Mouse (Mus musculus) C2C12 (cell line): ENCODE results near the gene Zfp831.

Experiments
- CTCF ChIP-seq: IDR thresholded peaks from one replicate; pipeline ENCODE4 v1.5.1; 2011; ENCODE audit not compliant: control insufficient read depth, insufficient read depth, insufficient read length
- FOSL1 ChIP-seq: IDR thresholded peaks from one replicate; pipeline ENCODE4 v1.8.0; 2011; ENCODE audit warnings: mild to moderate bottlenecking, low read length; ENCODE audit not compliant: poor library complexity, insufficient read depth, severe bottlenecking
- MAX ChIP-seq: IDR thresholded peaks from one replicate; pipeline ENCODE4 v1.6.1; 2011; ENCODE audit warnings: mild to moderate bottlenecking, control low read depth
- MYOG ChIP-seq: IDR thresholded peaks from one replicate; pipeline ENCODE4 v1.6.1; 2011; ENCODE audit not compliant: control insufficient read depth, insufficient read length; ENCODE audit errors: extremely low read depth
- USF1 ChIP-seq: IDR thresholded peaks from one replicate; pipeline ENCODE4 v1.6.1; 2011; ENCODE audit warnings: low read depth, mild to moderate bottlenecking, control low read depth, moderate library complexity

GRCm38 (mm10) chr2:174675642-174676041 lies 32.3 kb downstream of the Zfp831 start:
- TF ChIP-seq CTCF (peak; percentile 61), MYOG (no peak), MAX (no peak), USF1 (no peak), FOSL1 (no peak)
